Mouse (Mus musculus): ENCODE data around the gene Fam72a.

DNA sequence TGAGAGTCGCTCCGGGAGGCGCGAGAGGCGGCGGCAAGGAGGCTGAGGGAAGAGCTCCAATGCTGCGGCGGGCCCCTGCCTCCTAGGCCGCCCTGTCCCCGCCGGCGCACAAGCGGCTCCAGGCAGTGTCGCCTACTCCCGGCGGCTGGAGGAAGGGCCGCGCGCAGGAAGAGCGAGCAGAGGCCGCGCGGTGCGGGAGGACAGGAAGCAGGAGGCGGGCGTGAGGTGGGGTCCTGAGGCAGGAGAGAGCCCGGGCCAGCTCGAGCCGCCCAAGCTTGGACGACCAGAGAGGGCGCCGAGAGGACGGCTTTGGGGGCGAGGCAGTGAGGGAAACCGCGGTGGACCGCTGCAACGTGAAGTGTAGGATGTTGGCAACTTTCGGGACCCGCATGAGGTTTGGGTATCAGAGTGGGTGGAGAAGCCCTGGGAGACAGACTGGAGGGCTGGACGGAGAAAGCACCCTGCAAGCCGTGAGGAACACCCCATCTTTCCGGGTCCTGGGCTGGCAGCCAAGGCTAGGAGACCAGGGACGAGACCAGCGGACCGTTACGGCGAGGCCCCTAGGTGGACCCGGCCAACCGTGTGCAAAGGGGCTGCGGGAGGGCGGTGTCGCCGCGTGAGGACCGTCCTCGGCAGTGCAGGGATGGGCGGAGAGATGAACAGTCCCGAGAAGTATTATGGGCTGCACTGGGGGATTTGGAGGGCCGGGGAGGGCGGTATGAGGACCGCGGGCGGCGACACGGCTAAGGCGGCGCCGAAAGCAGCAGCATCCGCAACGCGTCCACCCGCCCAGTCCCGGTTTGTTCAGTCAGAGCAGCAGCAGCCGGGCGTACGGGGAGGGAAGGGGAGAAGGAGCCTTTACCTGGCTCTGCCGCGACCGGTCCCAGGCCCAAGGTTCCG lies 1.1 kb upstream of the Fam72a start:
- TF ChIP-seq POLR2A (IDR thresholded peaks at IDR 0.05; ENCODE audit: insufficient read depth, low read length) (no peak), EP300 (IDR thresholded peaks at IDR 0.05; ENCODE audit: insufficient read depth, low read depth, low read length) (no peak), CTCF (IDR thresholded peaks at IDR 0.05; ENCODE audit: low read depth, low read length) (no peak)
